Mouse (Mus musculus) thymus, adult 2 months (tissue): Measurements from ENCODE around the gene Thsd7b.

Experiments used
- CTCF ChIP-seq: fragments of 200-500 bp; IDR thresholded peaks from 2 replicates; pipeline ENCODE4 v1.5.1; 2012; ENCODE audit warnings: mild to moderate bottlenecking, control low read depth, low read length, moderate library complexity, borderline replicate concordance; ENCODE audit not compliant: control insufficient read depth, poor library complexity, insufficient read depth; ENCODE audit errors: extremely low read depth
- POLR2A ChIP-seq: fragments of 200-500 bp; IDR thresholded peaks from 2 replicates; pipeline ENCODE4 v1.6.1; 2012; ENCODE audit warnings: mild to moderate bottlenecking, low read length, control low read depth, moderate library complexity; ENCODE audit not compliant: control insufficient read depth, poor library complexity, insufficient read depth; ENCODE audit errors: extremely low read depth

GRCm38 (mm10) chr1:129600933-129601332 is 327.8 kb downstream of the Thsd7b start:
- TF ChIP-seq CTCF (no peak), POLR2A (no peak)
